9 mouse cellular contexts compared by ENCODE assay signal in the genomic region with DNA sequence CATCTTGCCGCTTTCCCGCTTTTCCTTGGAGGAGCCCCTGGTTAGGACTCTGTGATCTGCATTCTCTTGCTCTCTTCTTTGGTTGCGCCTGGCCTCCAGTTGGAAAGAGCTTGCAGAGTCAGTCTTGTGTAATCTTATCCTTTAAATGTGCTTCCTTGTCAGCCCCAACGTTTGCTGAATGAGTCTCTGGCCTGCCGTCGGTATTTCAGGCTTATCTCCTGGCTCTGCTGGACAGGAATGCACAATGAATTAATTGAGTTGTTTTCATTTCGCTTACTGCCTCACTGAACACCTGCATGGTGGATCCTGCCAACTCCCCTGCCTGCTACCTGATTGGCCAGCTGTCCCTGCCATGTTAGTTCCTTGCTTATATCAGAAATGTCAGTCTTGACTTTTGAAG. TPM values are rescaled to one million over a fixed set of nuclear protein-coding genes. Genes with fewer than 3 reads are reported as not detected.
DNase-seq lines count a peak whose midpoint lies in the region; ATAC-seq and TF ChIP-seq lines count a peak whose summit lies in the region.
"Had no signal": no experiment of that assay in that cellular context is flagged by ENCODE, and none has a peak within 500 bp of the region (broad histone marks: within the 10 kb centered on the region; RNA-seq: fewer than 3 reads in every experiment).

No protein-coding gene starts in this region.

- 21% methylated on average over 7 of the region's 7 CpGs for WGBS in heart, embryonic 12.5 days
- WGBS in lung, embryonic 16.5 days, result 38% methylated on average over 7 of the region's 7 CpGs
- WGBS in kidney, postnatal 0 days, result 34% methylated on average over 7 of the region's 7 CpGs
- 43% methylated on average over 7 of the region's 7 CpGs for WGBS in stomach, postnatal 0 days

- intact Hi-C loops in heart, postnatal 25 days (cut with DNase I), result no loop called here

- no peaks in the 10 kb centered on the region for H3K27me3 ChIP-seq in heart, embryonic 12.5 days (replicated peaks)
- no peaks in the 10 kb centered on the region for H3K27me3 ChIP-seq in lung, embryonic 16.5 days (ENCODE audit: control insufficient read depth, insufficient read depth, low read depth, low read length)
- H3K27me3 ChIP-seq in kidney, postnatal 0 days (ENCODE audit: insufficient read depth, low read length), result no peaks in the 10 kb centered on the region
- no peaks in the 10 kb centered on the region for H3K27me3 ChIP-seq in stomach, postnatal 0 days (ENCODE audit: control insufficient read depth, insufficient read depth, low read length)

- peak overlapping the region; percentile 35 for H3K4me2 ChIP-seq in heart, embryonic 12.5 days
- no peak overlapping the region for H3K4me2 ChIP-seq in lung, embryonic 16.5 days (ENCODE audit: low read depth, low read length)
- H3K4me2 ChIP-seq in kidney, postnatal 0 days (ENCODE audit: low read length), result 0 out of 2 replicates have a peak overlapping the region, but pooled peaks have one; percentile 10
- no peak overlapping the region for H3K4me2 ChIP-seq in stomach, postnatal 0 days (replicated peaks; ENCODE audit: low read depth)

- no peak for DNase-seq in heart, postnatal 25 days (ENCODE audit: low spot score)
- no peak for DNase-seq in lung, postnatal 4 days
- peak; percentile 83 for DNase-seq in kidney, postnatal 0 days (ENCODE audit: low spot score)
- DNase-seq in stomach, postnatal 0 days (ENCODE audit: low spot score), result peak; percentile 66
- DNase-seq in adrenal gland, postnatal 10 days, result no peak
- DNase-seq: adrenal gland, postnatal 36 days had no signal

- no peak for ATAC-seq in heart, embryonic 12.5 days (ENCODE audit: insufficient number of reproducible peaks, low FRiP score)
- ATAC-seq in lung, embryonic 16.5 days (ENCODE audit: low read depth), result peak; percentile 43
- peak; percentile 77 for ATAC-seq in kidney, postnatal 0 days (replicated peaks; ENCODE audit: low FRiP score, low read depth)
- ATAC-seq in stomach, postnatal 0 days (ENCODE audit: low FRiP score, low TSS enrichment), result peak; percentile 84
- ATAC-seq in megakaryocyte progenitor cell, adult 5-6 weeks (replicated peaks; ENCODE audit: poor library complexity), result no peak

- TF ChIP-seq EP300 in stomach, postnatal 0 days (optimal IDR thresholded peaks at IDR 0.05), result no peak

- H3K4me3 ChIP-seq in heart, embryonic 12.5 days, result no peak overlapping the region
- H3K4me3 ChIP-seq in lung, embryonic 16.5 days (ENCODE audit: low read length), result no peak overlapping the region
- H3K4me3 ChIP-seq in kidney, postnatal 0 days (replicated peaks; ENCODE audit: low read depth, low read length), result no peak overlapping the region
- H3K4me3 ChIP-seq in stomach, postnatal 0 days (ENCODE audit: low read depth, low read length), result no peak overlapping the region

- peaks cover 67% of the 10 kb centered on the region for H3K4me1 ChIP-seq in heart, embryonic 12.5 days (replicated peaks)
- H3K4me1 ChIP-seq in lung, embryonic 16.5 days (replicated peaks; ENCODE audit: control insufficient read depth, insufficient read depth, low read length), result peaks cover 10% of the 10 kb centered on the region
- peaks cover 29% of the 10 kb centered on the region for H3K4me1 ChIP-seq in kidney, postnatal 0 days (replicated peaks; ENCODE audit: insufficient read depth, low read length)
- H3K4me1 ChIP-seq in stomach, postnatal 0 days (replicated peaks; ENCODE audit: control insufficient read depth, insufficient read depth), result no peaks in the 10 kb centered on the region

- no peak overlapping the region for H3K9ac ChIP-seq in heart, embryonic 12.5 days
- H3K9ac ChIP-seq in lung, embryonic 16.5 days (ENCODE audit: low read length), result no peak overlapping the region
- H3K9ac ChIP-seq in kidney, postnatal 0 days (ENCODE audit: low read depth, low read length), result no peak overlapping the region
- no peak overlapping the region for H3K9ac ChIP-seq in stomach, postnatal 0 days (ENCODE audit: low read length)

- no peaks in the 10 kb centered on the region for H3K36me3 ChIP-seq in heart, embryonic 12.5 days
- no peaks in the 10 kb centered on the region for H3K36me3 ChIP-seq in lung, embryonic 16.5 days (ENCODE audit: control insufficient read depth, insufficient read depth, low read length)
- H3K36me3 ChIP-seq in kidney, postnatal 0 days (ENCODE audit: insufficient read depth, low read length), result no peaks in the 10 kb centered on the region
- H3K36me3 ChIP-seq in stomach, postnatal 0 days (ENCODE audit: control insufficient read depth, insufficient read depth, low read length), result no peaks in the 10 kb centered on the region

- TF ChIP-seq CTCF in kidney, postnatal 0 days (IDR thresholded peaks at IDR 0.05; ENCODE audit: low read depth), result no peak
- no peak for TF ChIP-seq CTCF in stomach, postnatal 0 days (IDR thresholded peaks at IDR 0.05; ENCODE audit: low read depth)

- no peaks in the 10 kb centered on the region for H3K9me3 ChIP-seq in heart, embryonic 12.5 days (replicated peaks)
- H3K9me3 ChIP-seq in lung, embryonic 16.5 days (ENCODE audit: control insufficient read depth, low read length), result no peaks in the 10 kb centered on the region
- no peaks in the 10 kb centered on the region for H3K9me3 ChIP-seq in kidney, postnatal 0 days (replicated peaks; ENCODE audit: low read length)
- no peaks in the 10 kb centered on the region for H3K9me3 ChIP-seq in stomach, postnatal 0 days (ENCODE audit: control insufficient read depth, low read length)

- peak overlapping the region; percentile 40 for H3K27ac ChIP-seq in heart, embryonic 12.5 days (ENCODE audit: poor library complexity, severe bottlenecking)
- H3K27ac ChIP-seq in lung, embryonic 16.5 days (ENCODE audit: low read length), result no peak overlapping the region
- peak overlapping the region; percentile 31; the same call in 1 of the 2 replicates for H3K27ac ChIP-seq in kidney, postnatal 0 days
- H3K27ac ChIP-seq in stomach, postnatal 0 days (replicated peaks), result no peak overlapping the region

RNA-seq across cellular contexts. Expression of a gene that starts 19.7 kb away (rescaled TPM):
- polyA plus RNA-seq in heart, embryonic 12.5 days (2016; fragmentation: Nextera tagmentation; extraction: Ambion mirVana), result 0.91 and 1.9 TPM in 2 replicates
- total RNA-seq in heart, postnatal 25 days (2021), result 10 to 100 TPM; 22.4 to 23.1 TPM
- polyA plus RNA-seq in lung, embryonic 16.5 days (2015; fragmentation: Nextera tagmentation; extraction: Ambion mirVana), result 3.2 and 3.4 TPM in 2 replicates
- polyA plus RNA-seq in kidney, postnatal 0 days (2015; fragmentation: Nextera tagmentation; extraction: Ambion mirVana), result 3.7 and 3.9 TPM in 2 replicates
- polyA plus RNA-seq in stomach, postnatal 0 days (2015; fragmentation: Nextera tagmentation; extraction: Ambion mirVana), result 1.4 and 1.9 TPM in 2 replicates
- total RNA-seq in megakaryocyte progenitor cell, adult 5-6 weeks (2015), result 18.1 and 20.4 TPM in 2 replicates
- total RNA-seq in megakaryocyte progenitor cell, adult 5-6 weeks (2017), result 5.0 and 8.0 TPM in 2 replicates
- 10 to 100 TPM; 35.0 to 39.0 TPM for total RNA-seq in adrenal gland, postnatal 10 days (2021)

Comparison
In these comparisons a context has a peak if more than half of its experiments do, and no peak if none do; other contexts are left out.
1. ATAC-seq: peak in lung, embryonic 16.5 days (single experiment), kidney, postnatal 0 days (single experiment) and stomach, postnatal 0 days (single experiment); none in heart, embryonic 12.5 days (single experiment) and megakaryocyte progenitor cell, adult 5-6 weeks (single experiment).
2. H3K27ac ChIP-seq: peak in heart, embryonic 12.5 days (single experiment) and kidney, postnatal 0 days (single experiment); none in lung, embryonic 16.5 days (single experiment) and stomach, postnatal 0 days (single experiment).
3. H3K4me2 ChIP-seq: peak in heart, embryonic 12.5 days (single experiment) and kidney, postnatal 0 days (single experiment); none in lung, embryonic 16.5 days (single experiment) and stomach, postnatal 0 days (single experiment).
4. DNase-seq: peak in kidney, postnatal 0 days (single experiment) and stomach, postnatal 0 days (single experiment); none in heart, postnatal 25 days (single experiment), lung, postnatal 4 days (0 of 2) and adrenal gland, postnatal 10 days (single experiment).